Mouse (Mus musculus) neural tube, embryonic 14.5 days (tissue): ENCODE data around the gene Gdf7. TPM values are rescaled to one million over a fixed set of nuclear protein-coding genes. Genes with fewer than 3 reads are reported as not detected.

Source experiments
- ATAC-seq: fragments of 200-750 bp; cut with Nextera tagmentation; 2 replicates; pipeline ENCODE4 v1.8.0; 2017; ENCODE audit warnings: low read depth, mild to moderate bottlenecking, moderate TSS enrichment, moderate library complexity
- H3K27ac ChIP-seq: fragments of 300-500 bp; sonication (generic); 2 replicates; pipeline ENCODE4 v1.5.1; 2014; ENCODE audit warnings: low read depth, mild to moderate bottlenecking, control low read depth, low read length, moderate library complexity, mixed read lengths
- H3K27me3 ChIP-seq: fragments of 300-500 bp; sonication (generic); 2 replicates; pipeline ENCODE4 v1.6.1; 2014; ENCODE audit warnings: low read length; ENCODE audit not compliant: control insufficient read depth, insufficient read depth
- H3K36me3 ChIP-seq: fragments of 300-500 bp; sonication (generic); 2 replicates; pipeline ENCODE4 v1.6.1; 2014; ENCODE audit warnings: low read length, mixed read lengths; ENCODE audit not compliant: control insufficient read depth, insufficient read depth
- H3K4me1 ChIP-seq: fragments of 300-500 bp; sonication (generic); 2 replicates; pipeline ENCODE4 v1.6.1; 2014; ENCODE audit warnings: low read length; ENCODE audit not compliant: control insufficient read depth, insufficient read depth
- H3K4me2 ChIP-seq: fragments of 300-500 bp; sonication (generic); 2 replicates; pipeline ENCODE4 v1.6.1; 2014; ENCODE audit warnings: mild to moderate bottlenecking, low read depth, low read length, control low read depth
- H3K4me3 ChIP-seq: fragments of 300-500 bp; sonication (generic); 2 replicates; pipeline ENCODE4 v1.5.1; 2014; ENCODE audit warnings: low read depth, low read length, control low read depth, mixed read lengths
- H3K9ac ChIP-seq: fragments of 300-500 bp; sonication (generic); replicated peaks from 2 replicates; pipeline ENCODE4 v1.6.1; 2014; ENCODE audit warnings: low read depth, mild to moderate bottlenecking, control low read depth, low read length, mixed read lengths
- H3K9me3 ChIP-seq: fragments of 300-500 bp; sonication (generic); 2 replicates; pipeline ENCODE4 v1.6.1; 2016; ENCODE audit warnings: low read length; ENCODE audit not compliant: control insufficient read depth
- WGBS: fragments of 180-500 bp; shearing (Covaris S2); extraction: QIAGEN DNeasy Blood & Tissue Kit; methylation state at CpG from one replicate; pipeline ENCODE4 v1.1.7; 2014; 5-methylcytosine and 5-hydroxymethylcytosine counted together
- polyA plus RNA-seq: library from polyadenylated mRNA; unstranded; fragments of >200 nt; fragmentation: Nextera tagmentation; extraction: Ambion mirVana; gene quantifications from 2 replicates; pipeline ENCODE4 v1.2.1, GENCODE M21; 2014

Gene Gdf7
- polyA plus RNA-seq, 1 experiment from 2014 or later = 0.43 TPM

DNA sequence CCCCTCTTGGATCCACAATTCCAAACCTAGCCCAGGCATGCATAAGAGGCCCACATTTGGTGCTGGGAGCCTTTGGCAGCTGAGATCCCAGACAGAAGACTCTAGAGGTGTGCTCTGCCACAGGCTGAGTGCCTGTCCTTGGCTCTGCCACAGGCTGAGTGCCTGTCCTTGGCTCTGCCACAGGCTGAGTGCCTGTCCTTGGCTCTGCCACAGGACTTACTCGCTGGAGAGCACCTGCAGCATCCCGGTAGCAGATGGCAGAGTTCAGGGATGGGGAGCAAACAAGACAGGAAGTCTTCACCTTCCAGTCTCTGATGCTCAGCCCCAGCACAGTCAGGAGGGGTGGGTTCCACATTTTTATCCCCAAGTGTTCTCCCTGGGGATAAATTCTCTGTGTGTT, 3.5 kb upstream of the Gdf7 start:
- 48% methylated on average over 2 of the region's 2 CpGs for WGBS
- H3K4me3 ChIP-seq = no peak overlapping the region
- no peaks in the 10 kb centered on the region for H3K9me3 ChIP-seq
- H3K36me3 ChIP-seq = no peaks in the 10 kb centered on the region
- ATAC-seq = no peak
- no peak overlapping the region for H3K9ac ChIP-seq
- H3K4me1 ChIP-seq = peaks cover 8% of the 10 kb centered on the region; the same call in 1 of the 2 replicates
- no peak overlapping the region for H3K4me2 ChIP-seq
- H3K27me3 ChIP-seq = peaks cover 37% of the 10 kb centered on the region
- no peak overlapping the region for H3K27ac ChIP-seq

DNA sequence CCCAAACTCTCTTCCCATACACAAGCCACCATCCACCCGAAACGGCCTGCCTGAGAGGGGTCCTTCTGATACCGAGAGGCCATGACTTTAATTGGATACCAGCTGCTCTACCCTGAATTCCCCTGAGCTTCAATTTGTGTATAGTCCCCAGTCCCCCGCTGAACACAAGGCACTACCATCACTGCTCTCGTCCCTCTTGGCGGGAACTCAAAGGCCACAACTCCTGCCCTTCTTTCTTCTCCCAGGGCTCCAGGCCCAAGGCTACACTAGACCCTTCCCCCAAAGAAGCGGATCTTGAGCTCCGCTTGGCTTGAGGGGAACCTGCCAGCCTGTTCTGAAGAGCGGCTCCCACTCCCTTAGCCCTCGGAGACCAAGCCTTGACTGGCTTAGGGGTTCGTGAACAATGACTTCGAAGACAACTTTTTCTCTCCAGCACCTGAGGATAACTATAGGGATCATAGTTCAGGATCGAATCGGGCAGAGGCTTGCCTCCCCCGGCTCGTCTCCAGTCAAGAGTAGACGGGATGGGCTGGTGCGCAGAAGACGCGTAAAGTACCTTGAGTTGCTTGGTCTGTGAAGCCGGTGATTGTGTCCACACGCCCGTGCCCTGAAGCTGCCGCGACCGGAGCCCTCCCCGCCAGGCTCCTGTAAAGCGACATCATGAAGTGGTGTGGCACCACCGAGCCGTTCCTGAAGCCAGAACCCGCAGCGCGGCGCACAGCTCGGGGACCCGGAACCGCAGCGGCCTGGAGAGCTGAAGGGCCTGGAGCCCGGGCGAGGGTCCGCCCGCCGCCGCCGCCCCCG, 541 bp downstream of the Gdf7 start:
- peak overlapping the region; percentile 31 for H3K4me3 ChIP-seq
- H3K4me2 ChIP-seq = peak overlapping the region; percentile 59
- 2% methylated on average over 45 of the region's 46 CpGs for whole genome bisulfite sequencing
- peaks cover 64% of the 10 kb centered on the region for H3K27me3 ChIP-seq
- H3K36me3 ChIP-seq = no peaks in the 10 kb centered on the region
- 0 out of 2 replicates have a peak, but pooled peaks have one; percentile 6 for ATAC-seq
- H3K9me3 ChIP-seq = no peaks in the 10 kb centered on the region
- no peak overlapping the region for H3K27ac ChIP-seq
- peaks cover 11% of the 10 kb centered on the region; the same call in 1 of the 2 replicates for H3K4me1 ChIP-seq
- 0 out of 2 replicates have a peak overlapping the region, but pooled peaks have one; percentile 28 for H3K9ac ChIP-seq

DNA sequence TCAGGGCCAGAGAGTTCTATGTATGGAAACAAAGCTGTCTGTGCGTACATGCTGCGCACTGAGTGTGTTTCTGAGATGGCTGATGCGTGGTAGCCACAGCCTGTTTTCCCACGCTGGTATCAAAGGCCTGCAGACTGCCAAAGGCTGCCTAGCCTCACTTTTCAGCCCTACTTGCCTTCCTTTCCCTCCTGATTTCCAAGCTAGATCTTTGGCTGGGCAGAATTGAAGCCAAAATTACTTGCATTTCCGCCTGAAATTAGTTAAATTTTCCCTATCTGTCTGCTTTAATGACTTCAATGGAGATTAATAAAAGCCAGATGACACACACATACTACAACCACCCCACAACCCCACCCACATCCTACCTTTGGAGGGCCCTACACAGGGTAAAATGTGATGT, 1.2 kb downstream of the Gdf7 start:
- no peak for ATAC-seq
- WGBS = 20% methylated on average over 5 of the region's 5 CpGs
- Histone ChIP-seq H3K27ac (no peak overlapping the region), H3K9me3 (no peaks in the 10 kb centered on the region), H3K4me3 (no peak overlapping the region), H3K9ac (no peak overlapping the region), H3K36me3 (no peaks in the 10 kb centered on the region), H3K4me2 (no peak overlapping the region), H3K4me1 (peaks cover 11% of the 10 kb centered on the region; the same call in 1 of the 2 replicates), H3K27me3 (peaks cover 69% of the 10 kb centered on the region)

DNA sequence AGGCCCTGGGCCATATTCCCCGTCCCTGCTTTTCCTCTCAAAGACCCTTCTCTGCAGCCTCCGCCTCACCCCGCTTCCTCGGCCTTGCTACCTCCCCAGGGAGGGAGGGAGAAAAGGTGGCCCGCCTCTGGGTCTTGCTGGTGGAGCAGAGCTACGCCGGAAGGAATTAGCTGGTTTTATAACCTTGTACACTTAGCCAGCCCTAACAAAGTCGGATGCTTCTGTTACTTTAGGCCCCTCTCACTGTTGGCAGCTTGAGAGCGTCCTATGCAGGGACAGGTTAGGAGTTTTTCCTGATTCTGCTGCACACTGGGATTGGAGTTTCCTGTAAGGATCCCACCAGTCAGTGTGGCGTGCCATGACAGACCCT, 1.7 kb downstream of the Gdf7 start:
- no peak overlapping the region for H3K4me3 ChIP-seq

DNA sequence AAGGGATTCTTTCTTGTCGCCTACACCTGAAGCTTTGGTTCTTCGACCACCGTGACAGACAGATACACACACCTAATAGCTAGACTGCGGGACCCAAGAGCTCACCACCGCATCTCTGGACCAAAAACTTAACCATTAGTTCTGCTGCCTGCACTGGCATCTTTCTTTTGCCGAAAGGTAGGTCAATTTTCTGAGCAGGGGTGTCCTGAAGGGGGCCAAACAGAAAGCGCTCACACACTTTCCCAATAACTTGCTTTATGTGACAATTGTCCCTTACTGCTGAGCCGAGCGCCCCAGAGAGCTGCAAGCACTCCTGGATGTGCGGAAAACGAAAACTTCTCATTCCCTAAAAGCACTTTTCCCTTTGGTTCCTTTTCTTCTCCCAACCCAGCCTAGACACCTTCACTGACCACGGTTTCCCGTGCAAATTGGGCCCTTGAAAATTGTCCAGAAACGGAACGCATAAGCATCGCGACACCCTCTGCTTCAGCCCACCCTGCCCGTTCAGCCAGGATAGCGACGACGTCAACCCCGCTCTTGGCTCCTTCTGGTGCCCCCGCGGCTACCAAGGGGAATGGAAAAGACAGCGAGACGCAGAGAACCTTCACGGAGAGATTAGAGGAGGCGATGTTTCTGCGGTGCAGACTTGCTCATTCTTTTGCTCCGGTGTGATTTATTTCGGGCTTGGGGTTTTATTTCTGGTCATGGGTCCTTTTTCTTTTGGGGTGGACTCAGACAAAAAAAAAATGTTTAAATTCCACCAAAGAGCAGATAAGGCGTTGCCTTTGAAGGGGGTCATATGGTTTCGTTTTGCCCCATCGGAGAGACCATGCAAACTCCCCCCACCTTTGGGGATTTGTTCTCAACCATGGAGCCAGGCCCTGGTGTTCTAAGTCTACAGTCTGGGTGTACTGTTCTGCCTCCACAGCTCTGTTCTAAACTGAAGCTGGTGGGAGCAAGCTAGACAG, 2.3 kb downstream of the Gdf7 start:
- Histone ChIP-seq H3K4me3 (no peak overlapping the region), H3K4me2 (no peak overlapping the region), H3K4me1 (peaks cover 11% of the 10 kb centered on the region; the same call in 1 of the 2 replicates), H3K27me3 (peaks cover 74% of the 10 kb centered on the region), H3K27ac (no peak overlapping the region), H3K9me3 (no peaks in the 10 kb centered on the region), H3K9ac (no peak overlapping the region), H3K36me3 (no peaks in the 10 kb centered on the region)
- 3% methylated on average over 34 of the region's 34 CpGs for WGBS
- ATAC-seq = no peak

More for the DNA sequence above, 1.7 kb downstream of the Gdf7 start:
- ATAC-seq = no peak
- H3K36me3 ChIP-seq = no peaks in the 10 kb centered on the region
- H3K9ac ChIP-seq = no peak overlapping the region
- no peaks in the 10 kb centered on the region for H3K9me3 ChIP-seq
- H3K27me3 ChIP-seq = peaks cover 73% of the 10 kb centered on the region
- H3K27ac ChIP-seq = no peak overlapping the region
- WGBS = 9% methylated on average over 10 of the region's 10 CpGs
- H3K4me2 ChIP-seq = no peak overlapping the region
- peaks cover 11% of the 10 kb centered on the region; the same call in 1 of the 2 replicates for H3K4me1 ChIP-seq

DNA sequence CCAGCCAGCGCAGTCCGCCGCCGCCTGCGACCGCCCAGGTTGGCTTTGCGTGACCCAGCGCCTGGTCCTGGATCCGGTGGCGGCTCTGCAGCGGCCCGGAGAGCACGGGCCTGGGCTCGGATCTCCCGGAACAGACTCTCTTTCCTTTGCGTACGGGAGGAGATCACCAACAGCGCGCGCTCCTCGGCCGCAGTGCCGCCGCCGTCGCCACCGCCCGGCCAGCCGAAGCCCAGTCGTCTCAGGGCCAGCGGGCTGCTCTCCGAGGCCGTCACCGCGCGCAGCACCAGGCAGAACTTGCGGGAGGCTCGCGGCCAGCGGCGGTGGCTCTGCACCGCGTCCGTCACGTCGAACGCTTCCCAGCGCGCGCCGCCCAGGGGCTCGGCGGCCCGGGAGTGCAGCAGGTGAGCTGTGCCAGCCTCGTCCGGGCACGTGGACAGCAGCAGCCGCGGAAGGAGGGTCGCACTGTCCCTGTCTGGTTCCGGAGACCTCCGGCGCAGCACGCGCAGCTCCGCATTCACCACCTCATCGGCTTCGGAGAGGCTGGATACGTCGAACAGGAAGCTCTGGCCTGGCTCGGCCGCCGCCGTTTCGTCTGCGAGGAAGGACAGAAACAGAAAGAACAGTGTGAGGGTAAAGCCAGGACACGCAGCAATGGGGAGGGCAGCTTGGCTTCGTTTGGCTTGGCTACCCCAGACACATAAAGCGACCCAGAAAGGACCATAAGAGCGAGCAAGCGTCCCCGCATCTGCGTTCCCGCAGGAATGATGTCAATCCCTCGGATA, 3.2 kb downstream of the Gdf7 start:
- Histone ChIP-seq H3K27me3 (peaks cover 68% of the 10 kb centered on the region), H3K4me3 (peak overlapping the region; percentile 30), H3K4me1 (peaks cover 11% of the 10 kb centered on the region; the same call in 1 of the 2 replicates), H3K27ac (no peak overlapping the region), H3K4me2 (peak overlapping the region; percentile 50), H3K36me3 (no peaks in the 10 kb centered on the region), H3K9me3 (no peaks in the 10 kb centered on the region), H3K9ac (no peak overlapping the region)
- peak; percentile 8; the same call in 1 of the 2 replicates for ATAC-seq
- 2% methylated on average over 72 of the region's 85 CpGs for WGBS

DNA sequence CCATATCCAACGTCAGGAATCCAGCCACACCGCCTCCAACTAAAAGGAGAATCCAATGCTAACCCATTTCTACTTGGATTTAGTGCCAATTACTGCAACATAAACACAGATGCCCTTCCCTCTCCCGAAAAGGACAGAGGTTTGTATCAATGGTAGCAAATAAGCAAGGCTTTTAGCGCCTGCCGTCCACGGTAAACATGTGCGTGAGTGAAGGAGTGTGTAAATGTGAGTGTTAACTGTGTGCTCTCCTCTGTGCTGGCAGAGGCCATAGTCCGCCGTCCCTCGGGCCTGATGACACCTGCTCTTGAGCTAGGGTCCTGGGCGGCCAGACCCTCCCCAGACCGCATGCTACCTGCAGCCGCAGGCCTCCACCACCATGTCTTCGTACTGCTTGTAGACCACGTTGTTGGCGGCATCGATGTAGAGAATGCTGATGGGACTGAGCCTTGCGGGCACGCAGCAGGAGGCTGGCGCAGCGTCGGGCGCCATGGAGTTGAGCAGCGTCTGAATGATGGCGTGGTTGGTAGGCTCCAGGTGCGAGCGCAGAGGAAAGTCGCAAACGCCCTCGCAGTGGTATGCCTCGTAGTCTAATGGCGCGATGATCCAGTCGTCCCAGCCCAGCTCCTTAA, 4.1 kb downstream of the Gdf7 start:
- WGBS = 6% methylated on average over 34 of the region's 34 CpGs
- no peak overlapping the region for H3K9ac ChIP-seq

DNA sequence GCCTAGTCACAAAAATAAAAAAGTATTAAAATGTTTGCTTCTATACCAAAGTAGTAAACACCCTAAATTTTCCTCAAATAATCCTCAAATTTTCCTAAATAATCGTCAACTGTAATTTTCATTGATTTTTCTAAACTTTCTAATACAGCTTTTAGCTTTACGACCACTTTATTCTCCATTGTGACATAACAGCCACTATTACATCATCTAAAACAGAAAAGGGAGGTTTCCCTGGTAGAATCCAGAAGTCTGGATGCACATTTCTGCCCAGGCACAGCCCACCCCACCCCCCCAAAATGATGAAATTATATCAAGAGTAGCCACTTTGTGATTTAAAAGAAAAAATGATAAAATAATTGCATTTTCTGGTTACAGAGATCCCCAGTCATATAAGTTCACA, 5.6 kb downstream of the Gdf7 start:
- 82% methylated on average over 2 of the region's 2 CpGs for WGBS
- Histone ChIP-seq H3K4me1 (0 out of 2 replicates have a peak, but pooled peaks cover 5% of the 10 kb centered on the region), H3K4me3 (no peak overlapping the region), H3K4me2 (no peak overlapping the region), H3K9me3 (no peaks in the 10 kb centered on the region), H3K9ac (no peak overlapping the region), H3K27me3 (peaks cover 49% of the 10 kb centered on the region), H3K27ac (no peak overlapping the region), H3K36me3 (no peaks in the 10 kb centered on the region)
- no peak for ATAC-seq

More for the DNA sequence above, 4.1 kb downstream of the Gdf7 start:
- no peak overlapping the region for H3K27ac ChIP-seq
- peaks cover 60% of the 10 kb centered on the region for H3K27me3 ChIP-seq
- H3K9me3 ChIP-seq = no peaks in the 10 kb centered on the region
- no peaks in the 10 kb centered on the region for H3K36me3 ChIP-seq
- ATAC-seq = peak; percentile 10; the same call in 1 of the 2 replicates
- H3K4me2 ChIP-seq = peak overlapping the region; percentile 50
- H3K4me3 ChIP-seq = peak overlapping the region; percentile 30
- peaks cover 11% of the 10 kb centered on the region; the same call in 1 of the 2 replicates for H3K4me1 ChIP-seq
